Mouse (Mus musculus): Measurements from ENCODE around the gene Cblb.

DNA sequence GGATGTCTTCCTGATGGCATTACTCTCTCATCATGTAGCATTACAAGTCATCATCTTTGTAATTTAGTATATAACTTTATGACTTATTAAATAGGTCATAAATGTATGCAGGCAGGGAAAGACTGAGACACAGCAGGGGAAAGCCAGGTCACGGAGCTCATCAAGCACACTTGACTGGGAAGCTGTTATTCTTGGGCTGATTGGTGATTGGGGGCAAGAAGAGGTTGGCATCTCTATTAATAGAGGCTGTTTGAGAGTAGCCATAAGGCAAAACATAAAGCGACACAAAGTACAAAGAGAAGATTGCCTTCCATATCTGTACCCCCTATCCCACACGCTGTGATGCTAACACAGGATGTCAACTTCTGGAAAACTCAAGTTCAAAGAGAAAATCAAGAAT is 44.8 kb upstream of the Cblb start:
- TF ChIP-seq CTCF (IDR thresholded peaks at IDR 0.05; ENCODE audit: low read depth, low read length) (no peak), POLR2A (IDR thresholded peaks at IDR 0.05; ENCODE audit: extremely low read depth, insufficient read depth, low read length) (no peak)
